Comparison of ENCODE assay signal across 36 mouse cellular contexts in genomic region chr4:130215392-130215791, GRCm38 (mm10). TPM values are rescaled to one million over a fixed set of nuclear protein-coding genes. Genes with fewer than 3 reads are reported as not detected.
"Had no signal": no experiment of that assay in that cellular context is flagged by ENCODE, and none has a peak within 500 bp of the region (broad histone marks: within the 10 kb centered on the region; RNA-seq: fewer than 3 reads in every experiment).

No protein-coding gene starts in this region.

- H3K27ac ChIP-seq: heart, embryonic 10.5 days; hindbrain, embryonic 10.5 days; hindbrain, embryonic 12.5 days; hindbrain, embryonic 14.5 days; left cerebral cortex, adult 2 months; limb, embryonic 10.5 days; limb, embryonic 12.5 days; liver, embryonic 13.5 days; liver, embryonic 15.5 days had no signal

- H3K4me1 ChIP-seq: heart, embryonic 12.5 days; hindbrain, embryonic 10.5 days; hindbrain, embryonic 12.5 days had no signal

- H3K36me3 ChIP-seq: heart, embryonic 10.5 days; heart, embryonic 12.5 days; hindbrain, embryonic 10.5 days; hindbrain, embryonic 12.5 days; limb, embryonic 10.5 days; limb, embryonic 12.5 days; liver, embryonic 13.5 days; liver, embryonic 15.5 days had no signal

- DNase-seq: gastrocnemius, postnatal 14 days; gastrocnemius, postnatal 36 days; heart, adult 11 months; heart, postnatal 10 days; heart, postnatal 4 days; kidney, adult 11 months; kidney, adult 8-10 months; kidney, postnatal 25 days; liver; liver, embryonic 13.5 days had no signal

- ATAC-seq: hindbrain, embryonic 16.5 days; inflammation-experienced regulatory T-cells, adult 6 months had no signal

- H3K4me2 ChIP-seq: heart, embryonic 12.5 days; hindbrain, embryonic 12.5 days; hindbrain, embryonic 14.5 days; limb, embryonic 12.5 days; liver, embryonic 11.5 days; liver, embryonic 13.5 days; liver, embryonic 15.5 days had no signal

- H3K27me3 ChIP-seq: hindbrain, embryonic 12.5 days had no signal

- H3K4me3 ChIP-seq: heart, embryonic 10.5 days; heart, embryonic 12.5 days; hindbrain, embryonic 10.5 days; hindbrain, embryonic 12.5 days; left cerebral cortex, adult 2 months; limb, embryonic 10.5 days; limb, embryonic 12.5 days; liver, embryonic 13.5 days; liver, embryonic 15.5 days had no signal

- H3K9me3 ChIP-seq: heart, embryonic 10.5 days; heart, embryonic 12.5 days; hindbrain, embryonic 10.5 days; hindbrain, embryonic 12.5 days; limb, embryonic 10.5 days; limb, embryonic 12.5 days; liver, embryonic 13.5 days; liver, embryonic 15.5 days had no signal

- H3K9ac ChIP-seq: heart, embryonic 12.5 days; hindbrain, embryonic 12.5 days; hindbrain, embryonic 14.5 days; limb, embryonic 12.5 days; liver, embryonic 13.5 days; liver, embryonic 15.5 days had no signal

RNA-seq across cellular contexts. Expression of gene Gm853, which starts 6.8 kb away (rescaled TPM):
- total RNA-seq: gastrocnemius, adult 18-20 months; gastrocnemius, adult 8-10 months; gastrocnemius, postnatal 14 days; gastrocnemius, postnatal 36 days; heart, adult 8-10 months; heart, postnatal 10 days; heart, postnatal 25 days; heart, postnatal 4 days; layer of hippocampus, adult 18-20 months; layer of hippocampus, postnatal 10 days; layer of hippocampus, postnatal 25 days; left cerebral cortex, adult 2 months; left cerebral cortex, postnatal 14 days; left cerebral cortex, postnatal 36 days had no signal
- polyA plus RNA-seq: gonadal fat pad, adult 2 months; heart, embryonic 10.5 days; heart, embryonic 12.5 days; heart, embryonic 14.5 days; heart, embryonic 16.5 days; inflammation-experienced regulatory T-cells, adult 6 months; kidney, embryonic 14.5 days; large intestine, adult 2 months; limb, embryonic 10.5 days; limb, embryonic 12.5 days; liver, embryonic 11.5 days; liver, embryonic 13.5 days; liver, embryonic 15.5 days had no signal

RNA-seq across cellular contexts. Expression of gene Tinagl1, which starts 40.5 kb away (rescaled TPM):
- polyA plus RNA-seq: inflammation-experienced regulatory T-cells, adult 6 months had no signal
